Mouse (Mus musculus) embryonic facial prominence, embryonic 15.5 days (tissue): ENCODE measurements at regions not wholly inside any gene's neighbourhood (a gene's known extent, or its start where the extent isn't known, plus 50 kb on each side); places are given as distances from the start of the nearest gene placed in this dataset.

Experiments used
- ATAC-seq: fragments of 200-750 bp; cut with Nextera tagmentation; 2 replicates; pipeline ENCODE4 v1.8.0; 2017; ENCODE audit warnings: low read depth, moderate TSS enrichment; ENCODE audit not compliant: insufficient number of reproducible peaks, low FRiP score, low TSS enrichment
- H3K27ac ChIP-seq: fragments of 300-500 bp; sonication (generic); replicated peaks from 2 replicates; pipeline ENCODE4 v1.5.1; 2015; ENCODE audit warnings: mild to moderate bottlenecking, inconsistent platforms
- H3K27me3 ChIP-seq: fragments of 300-500 bp; sonication (generic); 2 replicates; pipeline ENCODE4 v1.6.1; 2015; ENCODE audit warnings: inconsistent platforms
- H3K36me3 ChIP-seq: fragments of 300-500 bp; sonication (generic); 2 replicates; pipeline ENCODE4 v1.6.1; 2015; ENCODE audit warnings: mild to moderate bottlenecking, inconsistent platforms
- H3K4me1 ChIP-seq: fragments of 300-500 bp; sonication (generic); 2 replicates; pipeline ENCODE4 v1.6.1; 2015; ENCODE audit warnings: inconsistent platforms
- H3K4me2 ChIP-seq: fragments of 300-500 bp; sonication (generic); replicated peaks from 2 replicates; pipeline ENCODE4 v1.6.1; 2015; ENCODE audit warnings: mild to moderate bottlenecking, inconsistent platforms
- H3K4me3 ChIP-seq: fragments of 300-500 bp; sonication (generic); replicated peaks from 2 replicates; pipeline ENCODE4 v1.5.1; 2015; ENCODE audit warnings: mild to moderate bottlenecking, inconsistent platforms
- H3K9ac ChIP-seq: fragments of 300-500 bp; sonication (generic); 2 replicates; pipeline ENCODE4 v1.6.1; 2015; ENCODE audit warnings: inconsistent platforms
- H3K9me3 ChIP-seq: fragments of 300-500 bp; sonication (generic); replicated peaks from 2 replicates; pipeline ENCODE4 v1.6.1; 2016; ENCODE audit warnings: inconsistent platforms
- WGBS: fragments of 180-500 bp; shearing (Covaris S2); methylation state at CpG from one replicate; pipeline ENCODE4 v1.1.7; 2015; 5-methylcytosine and 5-hydroxymethylcytosine counted together

- Histone ChIP-seq H3K4me1 (no peaks in the 10 kb centered on the region), H3K4me2 (no peak overlapping the region), H3K9me3 (no peaks in the 10 kb centered on the region), H3K27me3 (no peaks in the 10 kb centered on the region), H3K9ac (no peak overlapping the region), H3K4me3 (no peak overlapping the region), H3K27ac (no peak overlapping the region), H3K36me3 (no peaks in the 10 kb centered on the region)
- WGBS: 41% methylated on average over 4 of the region's 4 CpGs
- ATAC-seq: no peak
Measured at GRCm38 (mm10) chr4:54354391-54354726, 528.5 kb downstream of the Tmem38b start.

- H3K27ac ChIP-seq: no peak overlapping the region
- no peak overlapping the region for H3K9ac ChIP-seq
- H3K36me3 ChIP-seq: no peaks in the 10 kb centered on the region
- 60% methylated on average over 7 of the region's 7 CpGs for WGBS
- H3K27me3 ChIP-seq: no peaks in the 10 kb centered on the region
- H3K4me2 ChIP-seq: no peak overlapping the region
- no peaks in the 10 kb centered on the region for H3K4me1 ChIP-seq
- no peaks in the 10 kb centered on the region for H3K9me3 ChIP-seq
- no peak for ATAC-seq
- H3K4me3 ChIP-seq: no peak overlapping the region
Measured at GRCm38 (mm10) chr4:54355381-54356040, 529.7 kb downstream of the Tmem38b start.

DNA sequence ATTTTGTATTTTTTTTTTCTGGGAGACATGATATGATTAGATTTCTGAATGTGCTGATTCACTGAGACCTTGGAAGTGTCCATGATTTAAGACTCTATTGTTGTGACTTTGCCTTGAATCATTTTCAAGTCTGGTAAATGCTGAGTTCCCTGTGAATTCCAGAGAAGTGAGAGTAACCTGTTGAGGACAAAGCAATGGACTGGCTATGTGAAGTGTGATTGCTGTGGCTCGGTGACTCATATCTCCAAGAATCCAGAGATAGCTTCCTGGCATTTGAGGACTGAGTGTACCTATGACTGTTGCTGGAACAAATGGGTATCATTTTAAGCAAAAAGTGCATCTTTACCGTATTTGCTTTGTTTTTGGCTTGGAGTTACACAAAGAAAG lies 530.2 kb downstream of the Tmem38b start:
- Histone ChIP-seq H3K36me3 (no peaks in the 10 kb centered on the region), H3K27ac (no peak overlapping the region), H3K4me2 (no peak overlapping the region), H3K9ac (no peak overlapping the region), H3K4me3 (no peak overlapping the region), H3K9me3 (no peaks in the 10 kb centered on the region), H3K4me1 (no peaks in the 10 kb centered on the region), H3K27me3 (no peaks in the 10 kb centered on the region)
- 84% methylated on average over 2 of the region's 2 CpGs for WGBS
- no peak for ATAC-seq

- H3K4me3 ChIP-seq: no peak overlapping the region
- H3K27me3 ChIP-seq: no peaks in the 10 kb centered on the region
- peaks cover 16% of the 10 kb centered on the region for H3K4me1 ChIP-seq
- no peaks in the 10 kb centered on the region for H3K9me3 ChIP-seq
- H3K27ac ChIP-seq: no peak overlapping the region
- ATAC-seq: no peak
- H3K4me2 ChIP-seq: no peak overlapping the region
- no peak overlapping the region for H3K9ac ChIP-seq
- 18% methylated on average over 3 of the region's 3 CpGs for WGBS
- no peaks in the 10 kb centered on the region for H3K36me3 ChIP-seq
Measured at GRCm38 (mm10) chr4:54370909-54371308, 545.1 kb downstream of the Tmem38b start.

DNA sequence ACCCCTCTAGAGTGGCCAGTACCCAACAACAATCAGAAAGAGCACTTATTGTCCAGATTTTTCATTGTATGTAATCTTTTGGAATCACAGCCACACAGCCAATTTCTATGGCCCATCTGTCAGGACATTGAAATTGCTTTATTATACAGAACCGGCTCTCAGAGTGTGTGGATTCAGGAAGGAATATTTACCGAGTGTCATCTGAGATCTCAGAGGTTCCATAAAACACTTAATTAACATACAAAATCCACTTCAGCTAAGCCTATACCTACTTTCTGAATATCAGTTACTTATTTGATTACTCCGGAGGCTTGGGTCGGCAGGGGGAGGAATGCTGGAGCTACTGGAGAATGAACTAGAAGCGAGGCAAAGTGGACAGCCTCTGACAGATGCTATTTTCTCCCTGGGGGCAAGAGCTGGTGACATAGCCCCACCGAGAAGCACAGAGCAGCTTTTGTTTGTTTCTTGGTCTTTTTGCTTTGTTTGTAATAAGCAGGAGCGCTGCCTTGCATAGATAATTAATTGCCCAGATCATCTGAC lies 545.6 kb downstream of the Tmem38b start:
- H3K4me2 ChIP-seq: no peak overlapping the region
- no peak for ATAC-seq
- H3K27me3 ChIP-seq: no peaks in the 10 kb centered on the region
- H3K9me3 ChIP-seq: no peaks in the 10 kb centered on the region
- no peak overlapping the region for H3K27ac ChIP-seq
- H3K36me3 ChIP-seq: no peaks in the 10 kb centered on the region
- H3K4me3 ChIP-seq: no peak overlapping the region
- H3K4me1 ChIP-seq: peaks cover 16% of the 10 kb centered on the region
- H3K9ac ChIP-seq: no peak overlapping the region
- 18% methylated on average over 7 of the region's 7 CpGs for WGBS

GRCm38 (mm10) chr4:54373606-54374005 lies 547.8 kb downstream of the Tmem38b start:
- Histone ChIP-seq H3K4me2 (no peak overlapping the region), H3K9ac (no peak overlapping the region), H3K4me1 (peaks cover 16% of the 10 kb centered on the region), H3K27ac (no peak overlapping the region), H3K27me3 (no peaks in the 10 kb centered on the region), H3K36me3 (no peaks in the 10 kb centered on the region), H3K9me3 (no peaks in the 10 kb centered on the region), H3K4me3 (no peak overlapping the region)
- ATAC-seq: peak; percentile 39; the same call in 1 of the 2 replicates
- 7% methylated on average over 2 of the region's 2 CpGs for WGBS

- Histone ChIP-seq H3K4me1 (peaks cover 16% of the 10 kb centered on the region), H3K4me3 (no peak overlapping the region), H3K4me2 (no peak overlapping the region), H3K27me3 (no peaks in the 10 kb centered on the region), H3K27ac (no peak overlapping the region), H3K9me3 (no peaks in the 10 kb centered on the region), H3K36me3 (no peaks in the 10 kb centered on the region), H3K9ac (no peak overlapping the region)
- 26% methylated on average over 5 of the region's 5 CpGs for WGBS
- ATAC-seq: no peak
Measured at GRCm38 (mm10) chr4:54374457-54374856, 548.6 kb downstream of the Tmem38b start.

DNA sequence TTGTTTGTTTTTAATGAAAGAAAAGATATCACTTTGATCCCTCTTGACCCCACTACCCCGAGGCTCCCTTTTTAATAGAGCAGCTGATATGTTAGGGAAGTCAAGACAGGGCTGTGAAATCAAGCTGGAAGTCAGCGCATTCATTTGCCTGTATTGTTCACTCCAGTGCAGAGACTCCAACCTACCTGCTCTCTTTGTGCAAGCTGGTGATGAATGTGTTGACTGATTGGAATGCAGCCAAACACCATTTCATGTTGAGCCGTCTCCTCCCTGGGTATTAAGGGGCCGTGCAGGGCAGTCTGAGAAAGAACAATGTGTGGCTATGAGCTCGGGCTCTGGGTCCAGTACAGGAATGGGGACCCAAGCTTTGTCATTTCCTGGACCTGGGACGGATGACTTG lies 557.4 kb upstream of the Zfp462 start:
- Histone ChIP-seq H3K4me2 (no peak overlapping the region), H3K4me1 (0 out of 2 replicates have a peak, but pooled peaks cover 3% of the 10 kb centered on the region), H3K4me3 (no peak overlapping the region), H3K27me3 (no peaks in the 10 kb centered on the region), H3K36me3 (no peaks in the 10 kb centered on the region), H3K9me3 (no peaks in the 10 kb centered on the region), H3K9ac (no peak overlapping the region), H3K27ac (no peak overlapping the region)
- ATAC-seq: no peak
- 42% methylated on average over 6 of the region's 6 CpGs for whole genome bisulfite sequencing

- no peaks in the 10 kb centered on the region for H3K36me3 ChIP-seq
- no peak overlapping the region for H3K9ac ChIP-seq
- no peak for ATAC-seq
- H3K27me3 ChIP-seq: no peaks in the 10 kb centered on the region
- H3K4me1 ChIP-seq: no peaks in the 10 kb centered on the region
- WGBS: 22% methylated on average over 7 of the region's 7 CpGs
- no peak overlapping the region for H3K4me3 ChIP-seq
- no peaks in the 10 kb centered on the region for H3K9me3 ChIP-seq
- no peak overlapping the region for H3K27ac ChIP-seq
- no peak overlapping the region for H3K4me2 ChIP-seq
Measured at GRCm38 (mm10) chr4:54391536-54392208, 553.2 kb upstream of the Zfp462 start.

GRCm38 (mm10) chr4:54406151-54406550 lies 538.7 kb upstream of the Zfp462 start:
- Histone ChIP-seq H3K4me1 (no peaks in the 10 kb centered on the region), H3K27me3 (no peaks in the 10 kb centered on the region), H3K4me3 (no peak overlapping the region), H3K36me3 (no peaks in the 10 kb centered on the region), H3K27ac (no peak overlapping the region), H3K9me3 (no peaks in the 10 kb centered on the region), H3K4me2 (no peak overlapping the region), H3K9ac (no peak overlapping the region)
- ATAC-seq: no peak
- WGBS: 82% methylated on average over 4 of the region's 4 CpGs

DNA sequence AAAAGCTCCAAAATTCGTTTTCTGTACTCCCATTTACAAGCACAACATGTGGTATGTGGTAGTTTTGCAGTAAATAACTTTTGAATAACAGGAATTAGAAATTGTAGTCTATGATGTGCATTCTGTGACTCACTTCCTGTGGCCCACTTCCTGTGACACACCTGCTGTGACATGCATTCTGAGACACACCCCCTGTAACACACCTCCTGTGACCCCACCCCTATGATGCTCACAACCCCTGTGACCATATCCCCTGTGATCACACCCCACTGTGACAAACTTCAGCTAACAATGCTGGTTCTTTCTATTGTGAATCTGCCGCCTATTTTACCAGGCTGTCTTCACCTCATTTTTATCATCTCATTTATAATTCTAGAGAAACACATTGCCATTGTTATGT lies 536.9 kb upstream of the Zfp462 start:
- 51% methylated on average over 2 of the region's 2 CpGs for WGBS
- no peak overlapping the region for H3K27ac ChIP-seq
- no peak overlapping the region for H3K9ac ChIP-seq
- no peak overlapping the region for H3K4me3 ChIP-seq
- no peaks in the 10 kb centered on the region for H3K4me1 ChIP-seq
- no peak overlapping the region for H3K4me2 ChIP-seq
- no peak for ATAC-seq
- no peaks in the 10 kb centered on the region for H3K36me3 ChIP-seq
- no peaks in the 10 kb centered on the region for H3K9me3 ChIP-seq
- no peaks in the 10 kb centered on the region for H3K27me3 ChIP-seq

DNA sequence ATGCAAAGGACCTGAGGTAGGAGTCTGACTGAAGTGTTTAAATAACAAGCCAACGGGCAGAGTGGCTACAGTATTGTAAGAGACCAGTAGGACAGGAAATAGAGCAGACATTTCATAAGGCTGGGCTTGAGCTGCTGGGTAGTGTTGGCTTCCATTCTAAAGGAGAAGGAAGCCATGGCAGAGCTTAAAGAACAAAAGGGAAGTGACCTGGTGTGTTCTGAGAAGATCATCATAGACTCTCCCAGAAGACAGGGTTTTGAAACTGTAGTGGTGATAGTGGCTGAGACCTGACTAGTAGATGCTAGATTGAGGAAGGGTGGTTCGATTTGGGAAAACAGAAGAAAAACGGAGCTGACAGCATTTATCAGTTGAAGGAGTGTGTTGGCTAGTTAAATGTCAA lies 514.1 kb upstream of the Zfp462 start:
- Histone ChIP-seq H3K4me1 (no peaks in the 10 kb centered on the region), H3K9ac (no peak overlapping the region), H3K9me3 (no peaks in the 10 kb centered on the region), H3K4me3 (no peak overlapping the region), H3K27ac (no peak overlapping the region), H3K36me3 (no peaks in the 10 kb centered on the region), H3K4me2 (no peak overlapping the region), H3K27me3 (no peaks in the 10 kb centered on the region)
- WGBS: 62% methylated on average over 3 of the region's 3 CpGs
- no peak for ATAC-seq
